Mouse (Mus musculus): Measurements from ENCODE around the gene Cstf1.

The Cstf1 gene

GRCm38 (mm10) chr2:172370411-172371223 lies at the start of gene Cstf1, which contains the start of gene Aurka:
TSS of gene Cstf1 (plus strand) at chr2:172370681.
TSS of gene Aurka (minus strand) at chr2:172370535.
- DNase-seq = peak; percentile 95

- peak; percentile 81 for DNase-seq
These were observed 49.6 kb upstream of the Cstf1 start for GRCm38 (mm10) chr2:172320878-172321277.

- no peak for DNase-seq
These were observed 42.2 kb upstream of the Cstf1 start for GRCm38 (mm10) chr2:172328248-172328647.

- peak; percentile 49 for DNase-seq
These were observed 41.3 kb upstream of the Cstf1 start for GRCm38 (mm10) chr2:172329179-172329578.

GRCm38 (mm10) chr2:172338206-172338942 lies 32.1 kb upstream of the Cstf1 start:
- no peak for DNase-seq

GRCm38 (mm10) chr2:172340936-172341335 lies 29.5 kb upstream of the Cstf1 start:
- no peak for DNase-seq

- DNase-seq = no peak
These were observed 28.9 kb upstream of the Cstf1 start for GRCm38 (mm10) chr2:172341606-172342005.

GRCm38 (mm10) chr2:172343751-172344150 lies 26.7 kb upstream of the Cstf1 start:
- DNase-seq = no peak

GRCm38 (mm10) chr2:172344669-172345068 lies 25.8 kb upstream of the Cstf1 start:
- no peak for DNase-seq

- peak; percentile 99 for DNase-seq
These were observed 25.2 kb upstream of the Cstf1 start, which contains the start of gene Fam210b for GRCm38 (mm10) chr2:172345258-172345738. TSS of gene Fam210b (plus strand) at chr2:172345565.

GRCm38 (mm10) chr2:172346034-172346929 lies 24.2 kb upstream of the Cstf1 start:
- DNase-seq = no peak

- no peak for DNase-seq
These were observed 23.4 kb upstream of the Cstf1 start for GRCm38 (mm10) chr2:172346933-172347611.

GRCm38 (mm10) chr2:172348297-172348950 lies 22.1 kb upstream of the Cstf1 start:
- no peak for DNase-seq

- no peak for DNase-seq
These were observed 20.7 kb upstream of the Cstf1 start for GRCm38 (mm10) chr2:172349776-172350175.

GRCm38 (mm10) chr2:172350773-172351172 lies 19.7 kb upstream of the Cstf1 start:
- DNase-seq = no peak

- no peak for DNase-seq
These were observed 17.3 kb upstream of the Cstf1 start for GRCm38 (mm10) chr2:172353218-172353617.

GRCm38 (mm10) chr2:172354761-172355160 lies 15.7 kb upstream of the Cstf1 start:
- no peak for DNase-seq

GRCm38 (mm10) chr2:172355833-172356232 lies 14.6 kb upstream of the Cstf1 start:
- no peak for DNase-seq

- DNase-seq = no peak
These were observed 7.3 kb upstream of the Cstf1 start for GRCm38 (mm10) chr2:172363176-172363575.

- no peak for DNase-seq
These were observed 777 bp downstream of the Cstf1 start for GRCm38 (mm10) chr2:172371258-172371657.

GRCm38 (mm10) chr2:172376551-172376950 lies 6.1 kb downstream of the Cstf1 start:
- no peak for DNase-seq

Data from thymus, postnatal 4 days (tissue).